Mouse (Mus musculus): ENCODE results near the gene Gapvd1.
A peak's percentile ranks its signal among the peaks of the same experiment; 100 is the strongest.
"Not testable (repeated sequence)": the region's sequence is repeated elsewhere in the genome, so short reads cannot be mapped to it uniquely, and the experiment has no call there.

Gene Gapvd1

DNA sequence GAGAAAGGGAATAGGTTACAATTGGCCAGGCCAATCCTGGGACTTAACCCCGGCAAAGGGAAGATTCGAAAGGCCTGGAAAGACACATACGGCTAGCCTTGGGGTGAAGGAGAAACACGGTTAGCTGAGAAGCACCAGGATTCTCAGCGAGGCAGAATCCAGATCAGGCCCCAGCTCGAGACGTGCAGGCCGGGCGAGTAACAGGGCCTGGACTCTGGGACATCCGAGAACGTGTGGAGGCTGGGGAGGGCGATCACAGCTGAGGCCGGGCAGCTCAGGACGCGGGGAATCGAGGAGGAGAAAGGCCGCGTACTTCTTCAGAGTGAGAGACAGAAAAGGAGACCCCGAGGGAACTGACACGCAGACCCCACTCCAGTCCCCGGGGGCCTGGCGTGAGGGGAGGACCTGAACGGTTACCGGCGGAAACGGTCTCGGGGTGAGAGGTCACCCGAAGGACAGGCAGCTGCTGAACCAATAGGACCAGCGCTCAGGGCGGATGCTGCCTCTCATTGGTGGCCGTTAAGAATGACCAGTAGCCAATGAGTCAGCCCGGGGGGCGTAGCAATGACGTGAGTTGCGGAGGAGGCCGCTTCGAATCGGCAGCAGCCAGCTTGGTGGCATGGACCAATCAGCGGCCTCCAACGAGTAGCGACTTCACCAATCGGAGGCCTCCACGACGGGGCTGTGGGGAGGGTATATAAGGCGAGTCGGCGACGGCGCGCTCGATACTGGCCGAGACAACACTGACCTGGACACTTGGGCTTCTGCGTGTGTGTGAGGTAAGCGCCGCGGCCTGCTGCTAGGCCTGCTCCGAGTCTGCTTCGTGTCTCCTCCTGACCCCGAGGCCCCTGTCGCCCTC, 16.6 kb upstream of the Gapvd1 start, which contains the start of gene Hspa5:
Gene Hspa5, plus strand, starts transcription at position 603 of the 859 bp plus-strand sequence.
- DNase-seq (ENCODE audit: low spot score in 2 of 2), result peak; percentile 92 to 97

DNA sequence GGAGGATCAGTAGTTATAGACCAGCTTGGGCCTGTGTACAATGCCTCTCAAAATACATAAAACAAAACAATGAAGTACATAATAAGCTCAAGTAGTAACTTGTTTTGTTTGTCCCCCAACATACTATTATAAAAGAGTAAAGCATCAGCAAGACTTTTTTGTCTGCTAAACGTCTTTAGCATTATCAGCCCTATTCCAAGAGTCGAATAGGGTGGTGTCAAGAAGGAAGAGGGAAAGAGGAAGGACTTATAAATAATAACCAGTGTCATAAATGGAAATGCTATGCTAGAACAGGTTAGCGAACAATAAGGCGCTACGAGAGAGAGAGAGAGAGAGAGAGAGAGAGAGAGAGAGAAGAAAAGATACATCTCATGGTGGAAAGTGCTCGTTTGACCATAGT, 15.9 kb upstream of the Gapvd1 start:
- DNase-seq (ENCODE audit: low spot score in 2 of 2), result no peak

DNA sequence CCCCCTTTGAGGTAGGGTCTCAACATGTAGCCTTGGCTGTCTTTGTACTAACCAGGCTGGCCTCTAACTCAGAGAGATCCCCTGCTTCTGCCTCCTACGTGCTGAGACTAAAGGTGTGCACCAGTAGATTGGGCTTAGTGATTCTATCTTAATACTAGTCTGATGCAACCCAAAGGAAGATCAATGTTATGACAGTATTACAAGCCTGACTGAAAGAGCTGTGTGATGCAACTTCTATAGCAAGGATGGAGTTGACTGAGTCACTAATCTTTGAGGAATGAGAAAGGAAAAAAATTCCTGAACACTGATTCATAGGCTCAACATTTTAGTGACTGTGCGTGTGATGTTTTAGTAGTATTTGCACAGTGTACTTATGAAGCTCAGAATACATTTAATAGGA, 15.0 kb upstream of the Gapvd1 start:
- DNase-seq (ENCODE audit: low spot score in 2 of 2), result no peak

DNA sequence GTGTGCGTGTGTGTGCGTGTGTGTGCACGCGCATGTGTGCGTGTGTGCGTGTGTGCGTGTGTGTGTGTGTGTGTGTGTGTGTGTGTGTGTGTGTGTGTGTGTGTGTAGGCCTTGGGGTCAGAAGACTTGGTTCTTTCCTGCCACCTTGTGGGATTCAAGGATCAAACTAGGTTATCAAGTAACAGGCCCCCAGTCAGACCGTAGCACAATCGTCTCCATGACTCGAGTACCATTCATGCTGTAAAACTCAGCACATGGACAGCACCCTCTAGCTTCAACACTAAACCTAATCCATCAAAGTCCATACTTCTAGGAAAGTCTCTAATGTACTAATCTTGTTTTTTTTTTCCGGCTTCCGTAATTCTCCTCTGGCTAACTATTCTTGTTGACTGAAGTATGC, 9.8 kb upstream of the Gapvd1 start:
- no peak for DNase-seq (ENCODE audit: low spot score in 2 of 2)

DNA sequence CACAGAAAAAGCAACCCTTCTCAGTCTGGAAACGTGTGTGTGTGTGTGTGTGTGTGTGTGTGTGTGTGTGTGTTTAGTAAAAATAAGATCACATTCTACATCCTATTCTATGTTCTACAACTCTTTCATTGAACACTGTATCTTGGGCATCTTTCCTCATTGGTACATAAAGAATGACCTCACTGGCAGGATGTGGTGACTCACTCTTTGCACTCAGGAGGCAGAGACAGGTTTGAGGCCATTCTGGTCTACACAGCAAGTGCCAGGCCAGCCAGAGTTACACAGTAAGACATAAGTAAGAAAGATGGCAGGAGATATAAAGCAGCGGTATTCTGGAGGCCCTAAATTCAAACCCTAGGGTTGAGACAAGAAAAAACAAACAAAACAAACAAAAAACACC, 7.8 kb upstream of the Gapvd1 start:
- no peak for DNase-seq (ENCODE audit: low spot score in 2 of 2)

DNA sequence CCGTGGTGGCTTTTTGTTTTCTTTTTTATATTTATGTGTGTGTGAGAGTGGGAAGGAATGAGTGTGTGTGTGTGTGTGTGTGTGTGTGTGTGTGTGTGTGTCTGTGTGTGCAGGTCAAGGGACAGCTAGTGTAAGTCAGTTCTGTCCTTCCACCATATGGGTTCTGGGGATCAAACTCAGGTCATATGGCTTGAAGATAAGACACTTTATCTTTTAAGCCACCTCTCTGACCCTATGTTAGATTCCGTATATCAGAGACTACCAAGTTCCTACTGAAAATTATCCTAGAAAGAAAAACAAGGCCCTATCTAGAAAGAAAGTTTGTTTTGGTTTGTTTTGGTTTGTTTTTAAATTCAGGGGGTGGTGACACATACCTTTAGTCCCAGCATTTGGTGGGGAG, 7.1 kb upstream of the Gapvd1 start:
- no peak for DNase-seq (ENCODE audit: low spot score in 2 of 2)

DNA sequence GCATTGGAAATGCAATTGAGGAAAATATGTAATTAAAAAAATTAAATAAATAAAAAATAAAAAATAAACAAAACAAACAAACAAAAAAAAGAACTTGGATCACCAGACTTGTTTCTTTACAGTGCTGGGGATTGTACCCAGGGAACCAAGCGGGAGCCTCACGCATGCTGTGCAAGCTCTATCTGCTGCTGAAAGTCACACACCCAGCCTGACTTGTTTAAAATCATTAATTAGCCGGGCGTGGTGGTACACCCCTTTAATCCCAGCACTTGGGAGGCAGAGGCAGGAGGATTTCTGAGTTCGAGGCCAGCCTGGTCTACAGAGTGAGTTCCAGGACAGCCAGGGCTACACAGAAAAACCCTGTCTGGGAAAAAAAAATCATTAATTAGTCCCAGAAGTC, 6.2 kb upstream of the Gapvd1 start:
- DNase-seq (ENCODE audit: low spot score in 2 of 2), result not testable (repeated sequence)

DNA sequence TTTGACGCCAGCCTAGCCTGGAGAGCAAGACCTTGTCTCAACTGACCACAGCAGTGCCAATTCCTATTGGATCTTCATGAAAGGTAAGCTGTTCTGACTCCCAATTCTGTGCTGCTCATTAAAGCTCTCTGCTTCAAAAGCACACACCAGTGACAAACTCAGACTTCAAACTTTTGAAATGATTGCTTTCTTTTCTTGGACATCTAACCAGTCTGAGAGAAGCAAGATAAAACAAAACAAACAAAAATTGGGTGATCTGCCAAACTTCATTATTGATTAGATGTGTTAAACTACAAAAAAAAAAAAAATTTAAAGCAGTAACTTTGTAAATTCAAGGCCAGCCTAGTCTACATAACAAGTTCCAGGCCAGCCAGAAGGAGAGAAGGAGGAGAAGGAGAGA, 2.3 kb upstream of the Gapvd1 start:
- DNase-seq (ENCODE audit: low spot score in 2 of 2), result no peak

DNA sequence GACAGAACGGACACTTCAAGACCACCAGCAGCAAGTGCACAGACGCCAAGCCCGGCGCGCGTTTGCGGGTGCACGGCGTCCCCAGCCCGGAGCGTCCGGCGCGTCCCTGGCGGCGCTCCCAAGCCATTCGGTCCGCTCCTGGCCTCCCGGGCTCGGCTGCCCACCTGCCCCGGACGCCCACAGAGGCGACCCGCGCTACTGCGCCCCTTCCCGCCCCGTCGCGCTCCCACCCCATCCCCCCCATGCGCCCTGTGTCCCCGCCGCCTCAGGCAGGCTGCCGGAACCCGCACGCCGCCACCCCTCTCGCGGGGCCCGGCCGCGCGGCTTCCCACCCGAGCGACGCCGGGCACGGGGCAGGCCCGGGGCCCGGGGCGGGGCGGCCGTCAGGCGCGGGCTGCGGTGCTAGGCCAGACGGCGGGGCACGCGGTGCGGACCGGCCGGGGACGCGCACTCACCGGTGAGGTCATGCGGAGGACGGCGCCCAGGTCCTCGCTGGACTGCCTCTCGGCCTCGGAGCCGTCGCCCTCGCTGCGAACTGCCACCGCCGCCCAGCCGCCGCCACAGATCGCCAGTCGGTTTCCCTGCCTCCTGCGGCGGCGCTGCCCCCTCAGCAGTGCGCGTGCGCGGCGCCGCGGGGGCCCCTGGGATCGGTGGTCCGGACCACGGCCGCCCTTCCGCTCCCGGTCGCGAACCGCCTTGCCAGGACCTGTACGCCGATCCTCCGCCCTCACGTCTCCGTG, 1.1 kb downstream of the Gapvd1 start:
- DNase-seq (ENCODE audit: low spot score in 2 of 2), result peak; percentile 66 to 89

DNA sequence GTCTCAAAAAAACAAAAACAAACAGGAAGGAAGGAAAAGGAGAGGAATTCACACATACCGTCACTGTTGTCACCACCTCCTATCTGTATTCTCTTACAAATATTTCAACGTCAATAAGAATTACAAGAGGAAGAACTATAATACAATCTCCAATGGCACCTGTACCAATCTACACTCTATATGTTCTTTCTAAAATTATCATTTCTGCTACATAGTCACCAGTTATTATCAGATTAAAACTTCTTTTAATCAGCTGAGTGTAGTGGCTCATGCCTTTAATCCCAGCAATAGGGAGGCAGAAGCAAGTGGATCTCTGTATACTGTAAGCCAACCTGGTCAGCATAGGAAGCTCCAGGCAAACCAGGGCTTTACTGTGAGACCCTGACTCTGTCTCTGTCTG, 4.8 kb downstream of the Gapvd1 start:
- DNase-seq (ENCODE audit: low spot score in 2 of 2), result no peak

DNA sequence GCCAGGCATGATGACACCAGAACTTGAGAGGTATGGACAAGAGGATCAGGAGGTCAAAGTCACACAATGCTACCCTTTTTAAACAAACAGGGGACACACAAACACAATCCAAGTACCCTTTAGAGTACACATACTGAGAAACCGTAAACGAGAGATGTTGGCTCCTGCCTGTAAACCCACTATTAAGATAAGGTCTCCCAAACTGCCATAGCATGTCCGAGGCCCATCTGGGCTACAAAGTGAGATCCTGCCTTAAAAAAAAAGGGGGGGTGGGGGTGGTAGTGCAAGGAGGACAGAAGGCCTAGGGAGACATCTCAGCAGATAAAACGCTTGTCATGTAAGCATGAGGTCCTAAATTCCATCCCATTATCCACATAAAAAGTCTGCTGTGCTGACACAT, 6.6 kb downstream of the Gapvd1 start:
- DNase-seq (ENCODE audit: low spot score in 2 of 2), result no peak

DNA sequence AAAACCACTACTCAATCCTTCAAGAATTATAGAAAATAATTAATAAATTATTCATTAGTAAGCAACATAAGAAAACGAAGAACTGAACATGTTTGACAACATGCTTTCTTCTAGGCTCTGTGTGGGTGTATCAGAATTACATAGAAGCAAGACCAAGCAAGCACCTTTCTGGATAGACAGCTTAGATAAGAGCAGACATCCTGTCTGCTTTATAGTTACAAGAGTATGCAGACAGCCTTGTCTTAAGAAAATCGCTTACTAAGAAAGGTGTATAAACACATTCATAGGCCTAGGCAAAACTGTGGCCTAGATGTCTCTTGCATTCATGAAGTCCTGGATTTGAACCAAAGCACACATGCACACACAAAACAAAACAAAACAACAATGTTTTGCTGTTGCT, 9.4 kb downstream of the Gapvd1 start:
- DNase-seq (ENCODE audit: low spot score in 2 of 2), result no peak

DNA sequence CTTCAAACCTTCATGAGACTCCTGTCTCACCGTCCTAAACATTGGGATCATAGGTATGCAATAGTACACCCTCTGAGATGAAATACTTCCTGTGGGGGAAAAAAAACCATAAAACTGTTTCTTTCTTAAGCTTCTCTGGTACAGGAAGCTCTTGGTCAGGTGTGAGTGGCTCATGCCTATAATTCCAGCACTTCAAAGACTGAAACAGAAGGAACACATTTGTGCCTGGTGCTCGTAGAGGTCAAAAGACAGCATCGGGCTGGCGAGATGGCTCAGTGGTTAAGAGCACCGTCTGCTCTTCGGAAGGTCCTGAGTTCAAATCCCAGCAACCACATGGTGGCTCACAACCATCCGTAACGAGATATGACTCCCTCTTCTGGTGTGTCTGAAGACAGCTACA, 10.6 kb downstream of the Gapvd1 start:
- DNase-seq (ENCODE audit: low spot score in 2 of 2), result no peak

DNA sequence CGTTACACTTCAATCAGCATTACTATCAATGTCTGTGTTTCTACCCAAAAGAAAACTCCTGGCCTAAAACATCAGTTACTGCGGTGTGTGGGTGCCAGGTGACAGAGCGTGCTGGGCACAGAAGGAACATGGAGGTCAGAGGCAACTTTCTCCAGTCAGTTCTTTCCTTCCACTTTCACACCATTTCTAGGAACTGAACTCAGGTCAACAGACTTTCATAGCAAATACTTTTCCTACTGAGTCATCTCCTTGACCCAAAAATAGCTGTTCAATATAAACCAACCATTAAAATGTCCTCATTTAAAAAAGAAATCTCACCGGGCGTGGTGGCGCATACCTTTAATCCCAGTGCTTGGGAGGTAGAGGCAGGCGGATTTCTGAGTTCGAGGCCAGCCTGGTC, 12.4 kb downstream of the Gapvd1 start:
- DNase-seq (ENCODE audit: low spot score in 2 of 2), result no peak

DNA sequence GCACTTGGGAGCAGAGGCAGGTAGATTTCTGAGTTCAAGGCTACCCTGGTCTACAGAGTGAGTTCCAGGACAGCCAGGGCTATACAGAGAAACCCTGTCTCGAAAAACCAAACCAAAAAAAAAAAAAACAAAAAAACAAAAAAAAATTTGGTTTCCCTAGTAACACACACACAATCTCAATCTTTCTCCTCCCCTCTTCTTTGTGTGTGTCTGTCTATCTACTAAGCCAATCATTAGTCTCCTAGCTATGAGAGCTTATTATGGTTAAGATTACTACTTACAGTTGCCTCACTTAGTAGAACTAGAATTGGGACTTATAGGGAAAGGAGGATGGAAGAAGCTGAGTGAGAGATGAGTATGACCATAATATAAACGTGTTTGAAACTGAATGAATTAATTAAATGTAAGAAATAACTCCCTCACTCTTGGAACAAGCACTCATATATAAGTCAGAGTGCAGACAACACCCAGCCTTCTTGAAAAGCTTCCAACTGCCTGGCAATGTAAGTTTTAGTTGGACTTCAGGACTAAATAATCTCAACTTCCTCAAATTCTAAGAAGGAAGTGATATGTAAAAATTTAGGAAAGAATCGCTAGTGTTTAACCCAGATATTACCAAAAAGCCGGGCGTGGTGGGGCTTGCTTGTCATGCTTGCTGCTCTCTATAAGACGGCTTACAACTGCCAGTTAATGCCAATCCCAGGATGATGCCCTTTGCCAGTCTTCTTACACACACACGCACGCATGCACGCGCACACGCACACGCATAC, 13.5 kb downstream of the Gapvd1 start:
- no peak for DNase-seq (ENCODE audit: low spot score in 2 of 2)

DNA sequence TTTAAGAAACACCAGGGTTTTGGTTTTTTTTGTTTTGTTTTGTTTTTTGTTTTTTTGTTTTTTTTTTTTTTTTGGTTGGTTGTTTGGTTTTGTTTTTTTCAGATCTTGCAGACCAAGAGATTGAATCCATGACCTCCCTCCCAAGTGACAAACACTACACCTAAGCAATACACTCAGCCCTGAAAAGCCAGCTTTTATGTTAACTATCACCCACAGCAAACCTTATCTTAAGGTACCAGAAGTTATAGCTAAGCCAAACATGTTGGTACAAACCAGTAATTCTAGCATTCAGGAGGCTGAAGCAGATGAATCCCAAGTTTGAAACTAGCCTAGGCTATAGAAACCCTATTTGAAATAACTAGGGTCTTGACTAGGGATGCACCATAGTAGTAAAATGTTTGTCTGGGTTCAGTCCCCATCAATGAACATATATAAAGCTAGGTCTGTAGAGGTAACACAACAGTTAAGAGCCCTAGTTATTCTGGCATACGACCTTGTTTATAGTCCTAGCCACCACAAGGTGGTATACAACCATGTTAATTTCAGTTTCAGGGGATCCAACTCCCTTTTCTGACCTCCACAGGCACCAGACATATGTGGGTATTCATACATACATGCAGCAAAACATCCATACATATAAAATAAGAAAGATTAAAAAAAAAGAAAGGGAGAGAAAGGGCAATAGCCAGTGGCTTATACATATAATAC, 15.2 kb downstream of the Gapvd1 start:
- no peak for DNase-seq (ENCODE audit: low spot score in 2 of 2)

DNA sequence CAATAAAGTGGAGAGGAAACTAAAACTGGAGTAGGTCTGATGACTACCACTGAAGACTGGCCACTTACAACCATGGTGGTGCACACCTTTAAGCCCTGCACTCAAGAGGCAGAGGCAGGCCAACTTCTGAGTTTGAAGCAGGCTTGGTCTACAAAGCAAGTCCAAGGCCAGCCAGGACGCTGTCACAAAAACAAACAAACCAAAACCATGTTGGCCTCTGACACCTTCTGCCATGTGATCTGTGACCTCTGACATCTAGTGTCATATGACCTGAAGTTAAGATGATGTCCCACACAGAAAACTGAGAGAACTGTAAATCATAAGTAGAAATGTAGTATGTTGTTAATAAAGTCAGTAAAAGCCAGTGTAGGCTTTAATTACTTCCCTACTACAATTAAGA, 17.1 kb downstream of the Gapvd1 start:
- no peak for DNase-seq (ENCODE audit: low spot score in 2 of 2)

DNA sequence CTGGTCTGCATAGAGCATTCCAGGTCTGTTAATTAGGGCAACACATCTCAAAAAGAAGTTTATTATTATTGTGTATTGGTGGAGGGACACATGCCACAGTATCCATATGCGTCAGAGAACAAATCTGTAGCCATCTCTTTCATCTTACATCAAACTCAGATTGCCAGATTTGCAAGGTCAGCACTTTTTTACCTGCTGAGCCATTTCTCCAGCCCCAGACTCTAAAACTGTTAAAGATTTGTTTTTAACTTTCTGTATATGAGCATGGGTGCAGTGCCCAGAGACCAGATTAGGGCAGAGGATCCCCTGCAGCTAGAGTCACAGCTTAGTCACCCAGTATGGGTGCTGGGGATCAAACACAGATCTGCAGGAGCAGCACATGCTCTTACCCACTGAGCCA, 18.4 kb downstream of the Gapvd1 start:
- DNase-seq (ENCODE audit: low spot score in 2 of 2), result no peak

DNA sequence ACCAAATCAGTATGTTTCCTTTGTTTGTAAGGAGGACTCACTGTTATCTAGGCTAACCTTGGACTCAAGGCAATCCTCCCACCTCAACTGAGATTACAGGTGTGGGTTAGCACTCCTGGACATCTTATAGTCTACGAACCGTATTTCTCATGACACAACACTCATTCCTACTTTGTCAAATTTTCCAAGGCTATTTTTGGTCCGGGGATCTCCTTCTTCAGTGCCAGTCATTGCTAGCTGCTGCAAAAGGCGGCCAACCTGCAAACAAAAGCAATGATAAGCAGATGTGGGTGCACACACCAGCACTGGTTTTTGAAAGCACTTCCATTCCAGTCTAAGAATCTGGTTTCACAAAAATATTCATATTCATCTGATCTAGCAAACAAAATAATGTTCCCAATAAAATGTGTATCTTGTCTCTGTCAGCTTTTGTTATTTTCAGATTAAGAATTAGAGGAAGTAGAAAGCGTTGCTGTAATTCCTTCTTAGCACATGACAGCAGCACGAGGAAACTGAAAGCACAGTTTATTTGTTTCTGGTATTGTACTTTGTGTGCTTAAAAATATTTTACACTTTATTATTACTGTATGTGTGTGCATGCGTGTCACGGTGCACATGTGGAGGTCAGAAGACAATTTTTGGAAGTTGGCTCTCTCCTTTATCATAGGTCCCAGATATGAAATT, 27.8 kb downstream of the Gapvd1 start:
- DNase-seq (ENCODE audit: low spot score in 2 of 2), result no peak

DNA sequence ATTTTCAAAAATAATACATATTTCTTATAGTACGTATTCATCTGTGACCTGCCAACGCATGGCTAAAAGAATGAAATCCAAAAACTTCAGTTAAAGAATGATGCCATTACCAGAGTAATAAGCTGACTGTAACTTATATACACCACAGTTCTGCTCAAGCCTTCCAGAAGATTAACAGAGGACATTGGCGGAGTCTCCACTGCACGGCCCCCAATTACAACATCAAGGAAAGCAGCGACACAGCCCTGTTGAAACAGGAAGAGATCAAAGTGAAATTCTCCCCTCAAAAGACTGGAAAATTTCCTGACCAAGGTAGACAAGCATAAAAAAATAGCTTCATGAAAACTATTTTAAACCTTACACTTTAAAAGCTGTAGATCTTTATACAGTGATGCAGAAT, 29.8 kb downstream of the Gapvd1 start:
- DNase-seq (ENCODE audit: low spot score in 2 of 2), result no peak

DNA sequence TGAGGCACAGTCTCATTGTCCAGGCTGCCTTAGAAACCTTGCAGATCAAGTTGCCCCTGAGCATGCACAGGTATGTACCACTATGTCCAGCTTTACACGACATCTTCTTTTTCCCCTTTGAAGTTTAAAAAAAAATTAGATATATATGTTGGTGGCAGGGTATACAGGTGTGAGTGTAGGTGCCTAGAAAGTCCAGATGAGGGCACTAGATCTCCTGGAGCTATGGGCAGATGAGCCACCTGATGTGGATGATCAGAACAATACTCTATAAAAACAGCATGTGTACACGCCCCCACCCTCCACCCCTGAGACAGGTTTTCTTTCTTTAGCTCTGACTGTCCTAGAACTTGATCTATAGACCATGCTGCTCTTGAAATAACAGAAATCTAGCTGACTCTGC, 36.8 kb downstream of the Gapvd1 start:
- no peak for DNase-seq (ENCODE audit: low spot score in 2 of 2)

All from cerebellum, postnatal 4 days (tissue).